Mouse (Mus musculus): Measurements from ENCODE around the gene Tmx4. TPM values are rescaled to one million over a fixed set of nuclear protein-coding genes. Genes with fewer than 3 reads are reported as not detected.

The Tmx4 gene
- total RNA-seq (2014; rRNA removed) (153 and 192 TPM in 2 replicates), polyA plus RNA-seq (2015; fragmentation: Nextera tagmentation; extraction: Ambion mirVana) (99.4 and 110 TPM in 2 replicates)

- DNase-seq (ENCODE audit: low spot score) (peak; percentile 98), ATAC-seq (ENCODE audit: low FRiP score) (peak; percentile 99)
- Histone ChIP-seq H3K4me1 (ENCODE audit: insufficient read depth, low read length) (peaks cover 14% of the 10 kb centered on the region), H3K27me3 (ENCODE audit: insufficient read depth, low read length) (no peaks in the 10 kb centered on the region), H3K9ac (replicated peaks; ENCODE audit: low read length, poor library complexity, severe bottlenecking) (peak within 1 kb of the TSS; percentile 89), H3K9me3 (ENCODE audit: low read length) (no peaks in the 10 kb centered on the region), H3K4me3 (ENCODE audit: low read depth, low read length) (peak within 1 kb of the TSS; percentile 73), H3K4me2 (ENCODE audit: low read depth, low read length, poor library complexity, severe bottlenecking) (peak within 1 kb of the TSS; percentile 55), H3K27ac (ENCODE audit: low read depth, low read length) (peak within 1 kb of the TSS; percentile 99), H3K36me3 (ENCODE audit: insufficient read depth, low read length) (no peaks in the 10 kb centered on the region)
- peak; percentile 33 for TF ChIP-seq CTCF (IDR thresholded peaks at IDR 0.05)
- under 1% methylated on average over 56 of the region's 57 CpGs for WGBS
Measured at GRCm38 (mm10) chr2:134643514-134644300, at the start of gene Tmx4. Gene Tmx4, minus strand, starts transcription at chr2:134644145.

GRCm38 (mm10) chr2:134692125-134692524, 48.2 kb upstream of the Tmx4 start:
- Histone ChIP-seq H3K4me1 (ENCODE audit: insufficient read depth, low read length) (no peaks in the 10 kb centered on the region), H3K36me3 (ENCODE audit: insufficient read depth, low read length) (no peaks in the 10 kb centered on the region), H3K27ac (ENCODE audit: low read depth, low read length) (no peak overlapping the region), H3K9me3 (ENCODE audit: low read length) (no peaks in the 10 kb centered on the region), H3K27me3 (ENCODE audit: insufficient read depth, low read length) (no peaks in the 10 kb centered on the region), H3K4me2 (ENCODE audit: low read depth, low read length, poor library complexity, severe bottlenecking) (no peak overlapping the region), H3K4me3 (ENCODE audit: low read depth, low read length) (no peak overlapping the region), H3K9ac (replicated peaks; ENCODE audit: low read length, poor library complexity, severe bottlenecking) (no peak overlapping the region)
- DNase-seq (ENCODE audit: low spot score) (no peak), ATAC-seq (ENCODE audit: low FRiP score) (no peak)
- TF ChIP-seq CTCF (IDR thresholded peaks at IDR 0.05), result no peak
- WGBS, result 75% methylated on average over 1 of the region's 1 CpGs

GRCm38 (mm10) chr2:134691055-134691454, 47.1 kb upstream of the Tmx4 start:
- 83% methylated on average over 7 of the region's 7 CpGs for WGBS
- H3K4me1 ChIP-seq (ENCODE audit: insufficient read depth, low read length), result no peaks in the 10 kb centered on the region
- no peak for DNase-seq (ENCODE audit: low spot score)
- ATAC-seq (ENCODE audit: low FRiP score), result no peak
- no peaks in the 10 kb centered on the region for H3K9me3 ChIP-seq (ENCODE audit: low read length)
- no peak overlapping the region for H3K4me3 ChIP-seq (ENCODE audit: low read depth, low read length)
- H3K27ac ChIP-seq (ENCODE audit: low read depth, low read length), result no peak overlapping the region
- no peak overlapping the region for H3K4me2 ChIP-seq (ENCODE audit: low read depth, low read length, poor library complexity, severe bottlenecking)
- no peaks in the 10 kb centered on the region for H3K27me3 ChIP-seq (ENCODE audit: insufficient read depth, low read length)
- no peak overlapping the region for H3K9ac ChIP-seq (replicated peaks; ENCODE audit: low read length, poor library complexity, severe bottlenecking)
- H3K36me3 ChIP-seq (ENCODE audit: insufficient read depth, low read length), result no peaks in the 10 kb centered on the region
- TF ChIP-seq CTCF (IDR thresholded peaks at IDR 0.05), result no peak

GRCm38 (mm10) chr2:134682326-134682725, 38.4 kb upstream of the Tmx4 start:
- Histone ChIP-seq H3K9me3 (ENCODE audit: low read length) (no peaks in the 10 kb centered on the region), H3K27ac (ENCODE audit: low read depth, low read length) (no peak overlapping the region), H3K4me1 (ENCODE audit: insufficient read depth, low read length) (no peaks in the 10 kb centered on the region), H3K4me2 (ENCODE audit: low read depth, low read length, poor library complexity, severe bottlenecking) (no peak overlapping the region), H3K36me3 (ENCODE audit: insufficient read depth, low read length) (no peaks in the 10 kb centered on the region), H3K27me3 (ENCODE audit: insufficient read depth, low read length) (no peaks in the 10 kb centered on the region), H3K9ac (replicated peaks; ENCODE audit: low read length, poor library complexity, severe bottlenecking) (no peak overlapping the region), H3K4me3 (ENCODE audit: low read depth, low read length) (no peak overlapping the region)
- DNase-seq (ENCODE audit: low spot score), result no peak
- TF ChIP-seq CTCF (IDR thresholded peaks at IDR 0.05), result no peak
- ATAC-seq (ENCODE audit: low FRiP score), result no peak
- WGBS, result 25% methylated on average over 3 of the region's 3 CpGs

GRCm38 (mm10) chr2:134681271-134681961, 37.5 kb upstream of the Tmx4 start:
- no peaks in the 10 kb centered on the region for H3K4me1 ChIP-seq (ENCODE audit: insufficient read depth, low read length)
- peak; percentile 65; the same call in 1 of the 2 replicates for ATAC-seq (ENCODE audit: low FRiP score)
- peak; percentile 85 for TF ChIP-seq CTCF (IDR thresholded peaks at IDR 0.05)
- no peak overlapping the region for H3K9ac ChIP-seq (replicated peaks; ENCODE audit: low read length, poor library complexity, severe bottlenecking)
- H3K36me3 ChIP-seq (ENCODE audit: insufficient read depth, low read length), result no peaks in the 10 kb centered on the region
- 0 out of 2 replicates have a peak overlapping the region, but pooled peaks have one; percentile 6 for H3K4me2 ChIP-seq (ENCODE audit: low read depth, low read length, poor library complexity, severe bottlenecking)
- 22% methylated on average over 9 of the region's 9 CpGs for WGBS
- DNase-seq (ENCODE audit: low spot score), result peak; percentile 75
- no peak overlapping the region for H3K4me3 ChIP-seq (ENCODE audit: low read depth, low read length)
- H3K9me3 ChIP-seq (ENCODE audit: low read length), result no peaks in the 10 kb centered on the region
- H3K27ac ChIP-seq (ENCODE audit: low read depth, low read length), result no peak overlapping the region
- no peaks in the 10 kb centered on the region for H3K27me3 ChIP-seq (ENCODE audit: insufficient read depth, low read length)

- 80% methylated on average over 3 of the region's 3 CpGs for WGBS
Measured at GRCm38 (mm10) chr2:134679567-134679966, 35.6 kb upstream of the Tmx4 start.

More at GRCm38 (mm10) chr2:134679567-134679966, 35.6 kb upstream of the Tmx4 start:
- Histone ChIP-seq H3K4me2 (ENCODE audit: low read depth, low read length, poor library complexity, severe bottlenecking) (no peak overlapping the region), H3K27ac (ENCODE audit: low read depth, low read length) (no peak overlapping the region), H3K9me3 (ENCODE audit: low read length) (no peaks in the 10 kb centered on the region), H3K4me1 (ENCODE audit: insufficient read depth, low read length) (no peaks in the 10 kb centered on the region), H3K36me3 (ENCODE audit: insufficient read depth, low read length) (no peaks in the 10 kb centered on the region), H3K9ac (replicated peaks; ENCODE audit: low read length, poor library complexity, severe bottlenecking) (no peak overlapping the region), H3K27me3 (ENCODE audit: insufficient read depth, low read length) (no peaks in the 10 kb centered on the region), H3K4me3 (ENCODE audit: low read depth, low read length) (no peak overlapping the region)
- ATAC-seq (ENCODE audit: low FRiP score) (no peak), DNase-seq (ENCODE audit: low spot score) (no peak)
- TF ChIP-seq CTCF (IDR thresholded peaks at IDR 0.05), result no peak
